Mouse (Mus musculus): ENCODE measurements at regions not wholly inside any gene's neighbourhood (a gene's known extent, or its start where the extent isn't known, plus 50 kb on each side); places are given as distances from the start of the nearest gene placed in this dataset.

DNA sequence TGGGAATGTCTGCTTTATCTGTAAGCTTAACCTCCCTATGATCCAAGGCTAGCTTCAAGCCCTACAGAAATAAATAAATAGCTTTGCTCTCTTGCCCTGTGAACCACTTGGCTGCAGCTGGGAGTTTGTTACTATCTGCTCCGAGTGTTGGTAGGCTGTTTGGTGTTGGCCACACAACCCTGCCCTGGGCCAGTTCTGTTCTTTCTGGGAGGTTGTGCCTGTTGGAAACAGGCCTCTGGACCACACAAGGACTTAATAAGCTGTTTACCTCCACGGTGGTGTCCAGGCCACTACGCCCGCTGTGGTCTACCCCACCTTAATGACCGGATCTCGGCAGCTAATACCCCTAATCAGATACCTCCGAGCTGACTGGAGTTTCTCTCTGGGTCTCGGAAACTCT, 136.1 kb downstream of the Ercc6l2 start:
- TF ChIP-seq CTCF (conservative IDR thresholded peaks at IDR 0.05; ENCODE audit: insufficient read depth, insufficient read length, low read depth, low read length) (no peak), POLR2A (IDR thresholded peaks at IDR 0.05; ENCODE audit: low read depth, low read length) (no peak)

All from kidney, adult 2 months (tissue).